Mouse (Mus musculus): Measurements from ENCODE around the gene Rbm45. TPM values are rescaled to one million over a fixed set of nuclear protein-coding genes. Genes with fewer than 3 reads are reported as not detected.

Gene Rbm45
- polyA plus RNA-seq (2012; rRNA removed; ENCODE audit: low replicate concordance) = 6.9 and 10.4 TPM in 2 replicates

GRCm38 (mm10) chr2:76369821-76370655, at the start of gene Rbm45:
Rbm45 (plus strand) TSS chr2:76369984.

GRCm38 (mm10) chr2:76338215-76339156, 31.3 kb upstream of the Rbm45 start, which contains the start of gene Pde11a:
Pde11a (minus strand) TSS chr2:76338774.

GRCm38 (mm10) chr2:76360226-76360625, 9.6 kb upstream of the Rbm45 start, which contains the start of gene Cyct:
Cyct (minus strand) TSS chr2:76360450.

GRCm38 (mm10) chr2:76406151-76406936, 36.6 kb downstream of the Rbm45 start, which contains the start of gene Osbpl6:
Osbpl6 (plus strand) TSS chr2:76406508.

Other genes with a start within 250 kb of the Rbm45 start
- gene Pde11a, start 31.2 kb upstream of the Rbm45 start, polyA plus RNA-seq (2012; rRNA removed; ENCODE audit: low replicate concordance) = 0.24 and 0.78 TPM in 2 replicates
- gene Cyct, start 9.5 kb upstream of the Rbm45 start, polyA plus RNA-seq (2012; rRNA removed; ENCODE audit: low replicate concordance) = not detected in 2 replicates
- gene Osbpl6, start 36.5 kb downstream of the Rbm45 start, polyA plus RNA-seq (2012; rRNA removed; ENCODE audit: low replicate concordance) = 7.5 and 8.1 TPM in 2 replicates